ENCODE assay signal across 9 mouse cellular contexts in genomic region chrX:170674885-170675876, GRCm38 (mm10). TPM values are rescaled to one million over a fixed set of nuclear protein-coding genes. Genes with fewer than 3 reads are reported as not detected.
DNase-seq lines count a peak whose midpoint lies in the region; ATAC-seq and TF ChIP-seq lines count a peak whose summit lies in the region.
"Had no signal": no experiment of that assay in that cellular context is flagged by ENCODE, and none has a peak within 500 bp of the region (broad histone marks: within the 10 kb centered on the region; RNA-seq: fewer than 3 reads in every experiment).

No protein-coding gene starts in this region.

- peak; percentile 88 for DNase-seq in heart, adult 11 months
- DNase-seq in heart, postnatal 36 days: no peak
- DNase-seq in thymus, postnatal 0 days (ENCODE audit: low spot score): peak; percentile 66
- DNase-seq in thymus, postnatal 10 days (ENCODE audit: low spot score in 2 of 2): no peak
- DNase-seq in limb, embryonic 14.5 days (ENCODE audit: low spot score): no peak
- DNase-seq in skeletal muscle tissue, adult 2 months (ENCODE audit: low read depth, low spot score): peak; percentile 35
- DNase-seq in layer of hippocampus, adult 9-11 months: no peak

- 83% methylated on average over 39 of the region's 39 CpGs for WGBS in embryonic facial prominence, embryonic 15.5 days
- 90% methylated on average over 39 of the region's 39 CpGs for WGBS in limb, embryonic 14.5 days

- H3K9ac ChIP-seq in embryonic facial prominence, embryonic 15.5 days: no peak overlapping the region
- no peak overlapping the region for H3K9ac ChIP-seq in limb, embryonic 14.5 days (ENCODE audit: low read depth, low read length, severe bottlenecking)

- H3K4me1 ChIP-seq in embryonic facial prominence, embryonic 15.5 days: no peaks in the 10 kb centered on the region
- H3K4me1 ChIP-seq in limb, embryonic 14.5 days (ENCODE audit: control insufficient read depth, insufficient read depth, low read length): no peaks in the 10 kb centered on the region

- ATAC-seq in embryonic facial prominence, embryonic 15.5 days (ENCODE audit: insufficient number of reproducible peaks, low FRiP score, low TSS enrichment, low read depth): peak; percentile 31; the same call in 1 of the 2 replicates
- 0 out of 2 replicates have a peak, but pooled peaks have one; percentile 7 for ATAC-seq in limb, embryonic 14.5 days (ENCODE audit: low FRiP score, low read depth)

- H3K27ac ChIP-seq in embryonic facial prominence, embryonic 15.5 days (replicated peaks): no peak overlapping the region
- H3K27ac ChIP-seq in limb, embryonic 14.5 days (replicated peaks; ENCODE audit: low read depth, low read length): no peak overlapping the region

- no peak overlapping the region for H3K4me3 ChIP-seq in embryonic facial prominence, embryonic 15.5 days (replicated peaks)
- H3K4me3 ChIP-seq in limb, embryonic 14.5 days (replicated peaks; ENCODE audit: low read length): no peak overlapping the region

- H3K4me2 ChIP-seq in embryonic facial prominence, embryonic 15.5 days (replicated peaks): no peak overlapping the region
- H3K4me2 ChIP-seq in limb, embryonic 14.5 days (replicated peaks; ENCODE audit: low read depth, low read length, severe bottlenecking): no peak overlapping the region

- H3K27me3 ChIP-seq in embryonic facial prominence, embryonic 15.5 days: no peaks in the 10 kb centered on the region
- H3K27me3 ChIP-seq in limb, embryonic 14.5 days (ENCODE audit: control insufficient read depth, insufficient read depth, low read length): no peaks in the 10 kb centered on the region

- intact Hi-C loops in heart, postnatal 36 days (cut with DNase I): no loop called here

- peaks cover 20% of the 10 kb centered on the region; the same call in 1 of the 2 replicates for H3K36me3 ChIP-seq in embryonic facial prominence, embryonic 15.5 days
- peaks cover 7% of the 10 kb centered on the region; the same call in 1 of the 2 replicates for H3K36me3 ChIP-seq in limb, embryonic 14.5 days (ENCODE audit: control insufficient read depth, insufficient read depth, low read length)

- peaks cover 35% of the 10 kb centered on the region for H3K9me3 ChIP-seq in embryonic facial prominence, embryonic 15.5 days (replicated peaks)
- H3K9me3 ChIP-seq in limb, embryonic 14.5 days (ENCODE audit: control insufficient read depth, low read length): peaks cover 46% of the 10 kb centered on the region

- TF ChIP-seq POLR2A in limb, embryonic 14.5 days (IDR thresholded peaks at IDR 0.05; ENCODE audit: borderline replicate concordance, extremely low read depth, insufficient read depth, insufficient read length): no peak

RNA-seq across cellular contexts. Expression of gene Asmt, which starts 2.7 kb away (rescaled TPM):
- not detected for total RNA-seq in heart, postnatal 36 days (2021)
- polyA plus RNA-seq in thymus, postnatal 0 days (2015; fragmentation: Nextera tagmentation; extraction: Ambion mirVana): not detected in 2 replicates
- polyA plus RNA-seq in embryonic facial prominence, embryonic 15.5 days (2015; fragmentation: Nextera tagmentation; extraction: Ambion mirVana): not detected in 2 replicates
- polyA plus RNA-seq in limb, embryonic 14.5 days (2012; rRNA removed): 0.05 and 0.06 TPM in 2 replicates
- not detected in 2 replicates for polyA plus RNA-seq in limb, embryonic 14.5 days (2014; fragmentation: Nextera tagmentation; extraction: Ambion mirVana)
- total RNA-seq: hematopoietic stem cell, adult 5-6 weeks had no signal

Comparison
In these comparisons a context has a peak if more than half of its experiments do, and no peak if none do; other contexts are left out.
1. DNase-seq: peak in heart, adult 11 months (single experiment), thymus, postnatal 0 days (single experiment) and skeletal muscle tissue, adult 2 months (single experiment); none in heart, postnatal 36 days (0 of 2), thymus, postnatal 10 days (0 of 2), limb, embryonic 14.5 days (single experiment) and layer of hippocampus, adult 9-11 months (single experiment).